Mouse (Mus musculus): ENCODE measurements at regions not wholly inside any gene's neighbourhood (a gene's known extent, or its start where the extent isn't known, plus 50 kb on each side); places are given as distances from the start of the nearest gene placed in this dataset.

DNA sequence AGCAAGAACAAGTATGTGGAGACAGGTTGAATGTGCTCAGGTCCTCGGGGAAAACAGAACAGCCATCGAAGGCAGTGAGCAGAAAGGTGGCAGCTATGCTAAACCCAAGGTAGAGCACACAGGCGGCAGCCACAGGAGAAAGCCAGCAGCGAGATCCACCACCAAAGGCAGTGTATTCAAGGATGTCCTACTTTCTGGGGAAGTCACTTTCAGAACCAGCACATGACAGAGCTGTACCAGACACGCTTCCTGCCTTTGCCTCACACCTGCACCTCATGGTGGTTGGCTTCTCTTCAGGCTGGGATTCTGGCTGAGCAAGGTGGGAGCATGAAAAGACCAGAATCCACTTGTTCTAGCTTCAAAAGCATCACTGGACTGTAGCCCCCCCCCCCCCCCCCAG, 168.0 kb downstream of the Cdh26 start:
- TF ChIP-seq CTCF (IDR thresholded peaks at IDR 0.05): no peak
- TF ChIP-seq EP300 (IDR thresholded peaks at IDR 0.05): no peak
